Mouse (Mus musculus) intestine, postnatal 0 days (tissue): ENCODE measurements at regions not wholly inside any gene's neighbourhood (a gene's known extent, or its start where the extent isn't known, plus 50 kb on each side); places are given as distances from the start of the nearest gene placed in this dataset.

Experiments used
- ATAC-seq: fragments of 200-750 bp; cut with Nextera tagmentation; 2 replicates; pipeline ENCODE4 v1.8.0; 2017; ENCODE audit warnings: mild to moderate bottlenecking, moderate TSS enrichment, moderate library complexity
- H3K27ac ChIP-seq: fragments of 300-500 bp; sonication (generic); 2 replicates; pipeline ENCODE4 v1.5.1; 2014; ENCODE audit warnings: mild to moderate bottlenecking, low read depth, low read length, moderate library complexity
- H3K27me3 ChIP-seq: fragments of 300-500 bp; sonication (generic); replicated peaks from 2 replicates; pipeline ENCODE4 v1.6.1; 2014; ENCODE audit warnings: low read length, mixed read lengths; ENCODE audit not compliant: control insufficient read depth, insufficient read depth
- H3K36me3 ChIP-seq: fragments of 300-500 bp; sonication (generic); 2 replicates; pipeline ENCODE4 v1.6.1; 2014; ENCODE audit warnings: mild to moderate bottlenecking, moderate library complexity; ENCODE audit not compliant: control insufficient read depth, insufficient read depth
- H3K4me1 ChIP-seq: fragments of 300-500 bp; sonication (generic); replicated peaks from 2 replicates; pipeline ENCODE4 v1.6.1; 2014; ENCODE audit warnings: antibody characterized with exemption, low read length, mixed read lengths; ENCODE audit not compliant: control insufficient read depth, insufficient read depth
- H3K4me2 ChIP-seq: fragments of 300-500 bp; sonication (generic); replicated peaks from 2 replicates; pipeline ENCODE4 v1.6.1; 2014; ENCODE audit warnings: low read depth, mild to moderate bottlenecking, moderate library complexity
- H3K4me3 ChIP-seq: fragments of 300-500 bp; sonication (generic); 2 replicates; pipeline ENCODE4 v1.5.1; 2014; ENCODE audit warnings: low read depth, low read length
- H3K9ac ChIP-seq: fragments of 300-500 bp; sonication (generic); 2 replicates; pipeline ENCODE4 v1.6.1; 2014; ENCODE audit warnings: mild to moderate bottlenecking, low read depth, low read length
- H3K9me3 ChIP-seq: fragments of 300-500 bp; sonication (generic); 2 replicates; pipeline ENCODE4 v1.6.1; 2016; ENCODE audit warnings: mixed run types; ENCODE audit not compliant: control insufficient read depth
- CTCF ChIP-seq: sonication (generic); IDR thresholded peaks from 2 replicates; pipeline ENCODE4 v1.5.1; 2016; ENCODE audit warnings: low read depth, mild to moderate bottlenecking, control low read depth, antibody characterized with exemption, moderate library complexity
- WGBS: fragments of 180-500 bp; shearing (Covaris S2); extraction: QIAGEN DNeasy Blood & Tissue Kit; methylation state at CpG from one replicate; pipeline ENCODE4 v1.1.7; 2014; 5-methylcytosine and 5-hydroxymethylcytosine counted together

- no peak for ATAC-seq
- Histone ChIP-seq H3K9me3 (no peaks in the 10 kb centered on the region), H3K27me3 (no peaks in the 10 kb centered on the region), H3K9ac (no peak overlapping the region), H3K36me3 (no peaks in the 10 kb centered on the region), H3K4me2 (no peak overlapping the region), H3K27ac (no peak overlapping the region), H3K4me1 (no peaks in the 10 kb centered on the region), H3K4me3 (no peak overlapping the region)
- WGBS, result 58% methylated on average over 7 of the region's 7 CpGs
- TF ChIP-seq CTCF, result no peak
Observed at GRCm38 (mm10) chr16:93193921-93194481, 368.1 kb upstream of the Runx1 start.

- H3K27me3 ChIP-seq, result no peaks in the 10 kb centered on the region
- TF ChIP-seq CTCF, result no peak
- no peaks in the 10 kb centered on the region for H3K4me1 ChIP-seq
- no peaks in the 10 kb centered on the region for H3K9me3 ChIP-seq
- no peaks in the 10 kb centered on the region for H3K36me3 ChIP-seq
- ATAC-seq, result no peak
- H3K4me3 ChIP-seq, result no peak overlapping the region
- no peak overlapping the region for H3K27ac ChIP-seq
- H3K4me2 ChIP-seq, result no peak overlapping the region
- no peak overlapping the region for H3K9ac ChIP-seq
- WGBS, result 73% methylated on average over 6 of the region's 6 CpGs
Observed at GRCm38 (mm10) chr16:93193263-93193662, 367.3 kb upstream of the Runx1 start.

- no peaks in the 10 kb centered on the region for H3K36me3 ChIP-seq
- 83% methylated on average over 9 of the region's 9 CpGs for WGBS
- TF ChIP-seq CTCF, result no peak
- no peak overlapping the region for H3K4me2 ChIP-seq
- H3K9me3 ChIP-seq, result no peaks in the 10 kb centered on the region
- no peak for ATAC-seq
- H3K4me1 ChIP-seq, result no peaks in the 10 kb centered on the region
- no peaks in the 10 kb centered on the region for H3K27me3 ChIP-seq
- no peak overlapping the region for H3K4me3 ChIP-seq
- no peak overlapping the region for H3K27ac ChIP-seq
- H3K9ac ChIP-seq, result no peak overlapping the region
Observed at GRCm38 (mm10) chr16:93192651-93193173, 366.8 kb upstream of the Runx1 start.

- no peak overlapping the region for H3K9ac ChIP-seq
- no peak overlapping the region for H3K27ac ChIP-seq
- H3K4me3 ChIP-seq, result no peak overlapping the region
- ATAC-seq, result no peak
- H3K36me3 ChIP-seq, result no peaks in the 10 kb centered on the region
- TF ChIP-seq CTCF, result no peak
- WGBS, result 83% methylated on average over 5 of the region's 5 CpGs
- no peaks in the 10 kb centered on the region for H3K4me1 ChIP-seq
- no peaks in the 10 kb centered on the region for H3K27me3 ChIP-seq
- H3K4me2 ChIP-seq, result no peak overlapping the region
- H3K9me3 ChIP-seq, result no peaks in the 10 kb centered on the region
Observed at GRCm38 (mm10) chr16:93191174-93191573, 365.2 kb upstream of the Runx1 start.

- Histone ChIP-seq H3K27ac (no peak overlapping the region), H3K9ac (no peak overlapping the region), H3K36me3 (no peaks in the 10 kb centered on the region), H3K9me3 (no peaks in the 10 kb centered on the region), H3K4me2 (no peak overlapping the region), H3K4me1 (no peaks in the 10 kb centered on the region), H3K27me3 (no peaks in the 10 kb centered on the region), H3K4me3 (no peak overlapping the region)
- no peak for ATAC-seq
- no peak for TF ChIP-seq CTCF
- WGBS, result 66% methylated on average over 3 of the region's 3 CpGs
Observed at GRCm38 (mm10) chr16:93190301-93190700, 364.4 kb upstream of the Runx1 start.

GRCm38 (mm10) chr16:93189875-93190274, 363.9 kb upstream of the Runx1 start:
- H3K4me1 ChIP-seq, result no peaks in the 10 kb centered on the region
- no peaks in the 10 kb centered on the region for H3K27me3 ChIP-seq
- no peak overlapping the region for H3K4me3 ChIP-seq
- no peak for ATAC-seq
- H3K36me3 ChIP-seq, result no peaks in the 10 kb centered on the region
- H3K9ac ChIP-seq, result no peak overlapping the region
- TF ChIP-seq CTCF, result no peak
- H3K27ac ChIP-seq, result no peak overlapping the region
- H3K9me3 ChIP-seq, result no peaks in the 10 kb centered on the region
- 44% methylated on average over 3 of the region's 3 CpGs for WGBS
- no peak overlapping the region for H3K4me2 ChIP-seq

- ATAC-seq, result no peak
- Histone ChIP-seq H3K9ac (no peak overlapping the region), H3K9me3 (no peaks in the 10 kb centered on the region), H3K27me3 (no peaks in the 10 kb centered on the region), H3K4me3 (no peak overlapping the region), H3K36me3 (no peaks in the 10 kb centered on the region), H3K4me2 (no peak overlapping the region), H3K27ac (no peak overlapping the region), H3K4me1 (no peaks in the 10 kb centered on the region)
- 81% methylated on average over 5 of the region's 5 CpGs for whole genome bisulfite sequencing
- TF ChIP-seq CTCF, result no peak
Observed at GRCm38 (mm10) chr16:93189412-93189811, 363.5 kb upstream of the Runx1 start.
